Mouse (Mus musculus) urinary bladder, postnatal 25 days (tissue): ENCODE data around the gene Cfap74.
A peak's percentile ranks its signal among the peaks of the same experiment; 100 is the strongest.
"Not testable (repeated sequence)": the region's sequence is repeated elsewhere in the genome, so short reads cannot be mapped to it uniquely, and the experiment has no call there.

Source experiments
- DNase-seq: peaks from one replicate; pipeline ENCODE4 v3.0.0; 2022; ENCODE audit warnings: low spot score

Gene Cfap74

GRCm38 (mm10) chr4:155469590-155470262 lies 60.7 kb downstream of the Cfap74 start:
- no peak for DNase-seq

- DNase-seq = no peak
These were observed 61.4 kb downstream of the Cfap74 start for GRCm38 (mm10) chr4:155470263-155470953.

- no peak for DNase-seq
These were observed 62.0 kb downstream of the Cfap74 start for GRCm38 (mm10) chr4:155470997-155471396.

- DNase-seq = no peak
These were observed 62.4 kb downstream of the Cfap74 start for GRCm38 (mm10) chr4:155471406-155471805.

- DNase-seq = no peak
These were observed 63.8 kb downstream of the Cfap74 start for GRCm38 (mm10) chr4:155472716-155473290.

GRCm38 (mm10) chr4:155473319-155473718 lies 64.3 kb downstream of the Cfap74 start:
- peak; percentile 34 for DNase-seq

GRCm38 (mm10) chr4:155473796-155474195 lies 64.8 kb downstream of the Cfap74 start:
- DNase-seq = not testable (repeated sequence)

- DNase-seq = peak; percentile 88
These were observed 72.6 kb downstream of the Cfap74 start for GRCm38 (mm10) chr4:155481381-155482124.

- DNase-seq = no peak
These were observed 73.1 kb downstream of the Cfap74 start for GRCm38 (mm10) chr4:155482125-155482480.

- DNase-seq = no peak
These were observed 73.9 kb downstream of the Cfap74 start for GRCm38 (mm10) chr4:155482733-155483540.

- DNase-seq = no peak
These were observed 76.5 kb downstream of the Cfap74 start for GRCm38 (mm10) chr4:155485521-155485920.

GRCm38 (mm10) chr4:155487746-155488145 lies 78.8 kb downstream of the Cfap74 start:
- DNase-seq = no peak

- DNase-seq = peak; percentile 59
These were observed 79.4 kb downstream of the Cfap74 start for GRCm38 (mm10) chr4:155488232-155489025.

- DNase-seq = no peak
These were observed 80.3 kb downstream of the Cfap74 start for GRCm38 (mm10) chr4:155489101-155489970.

GRCm38 (mm10) chr4:155490456-155490855 lies 81.5 kb downstream of the Cfap74 start:
- no peak for DNase-seq

- peak; percentile 97 for DNase-seq
These were observed 82.1 kb downstream of the Cfap74 start, which contains the start of gene Gnb1 for GRCm38 (mm10) chr4:155490990-155491504. Gene Gnb1 (plus strand): TSS chr4:155491361.

- no peak for DNase-seq
These were observed 82.6 kb downstream of the Cfap74 start for GRCm38 (mm10) chr4:155491529-155492130.

GRCm38 (mm10) chr4:155492131-155492633 lies 83.2 kb downstream of the Cfap74 start:
- peak; percentile 47 for DNase-seq

GRCm38 (mm10) chr4:155494891-155495290 lies 85.9 kb downstream of the Cfap74 start:
- no peak for DNase-seq
